Mouse (Mus musculus) MN1 (cell line): ENCODE measurements around the gene Ndufv3.
A peak's percentile ranks its signal among the peaks of the same experiment; 100 is the strongest.

Source experiments
- DNase-seq: peaks from one replicate; pipeline ENCODE4 v3.0.0-alpha.2; 2016; ENCODE audit warnings: low spot score

The Ndufv3 gene

GRCm38 (mm10) chr17:31519946-31520838, at the start of gene Ndufv3, which contains the start of gene Wdr4:
Ndufv3 (plus strand) TSS chr17:31520115.
Wdr4 (minus strand) TSS chr17:31519980.
- peak; percentile 100 for DNase-seq

- DNase-seq: no peak
Observed at GRCm38 (mm10) chr17:31470766-31471418, 49.0 kb upstream of the Ndufv3 start.

- no peak for DNase-seq
Observed at GRCm38 (mm10) chr17:31474388-31474787, 45.5 kb upstream of the Ndufv3 start.

DNA sequence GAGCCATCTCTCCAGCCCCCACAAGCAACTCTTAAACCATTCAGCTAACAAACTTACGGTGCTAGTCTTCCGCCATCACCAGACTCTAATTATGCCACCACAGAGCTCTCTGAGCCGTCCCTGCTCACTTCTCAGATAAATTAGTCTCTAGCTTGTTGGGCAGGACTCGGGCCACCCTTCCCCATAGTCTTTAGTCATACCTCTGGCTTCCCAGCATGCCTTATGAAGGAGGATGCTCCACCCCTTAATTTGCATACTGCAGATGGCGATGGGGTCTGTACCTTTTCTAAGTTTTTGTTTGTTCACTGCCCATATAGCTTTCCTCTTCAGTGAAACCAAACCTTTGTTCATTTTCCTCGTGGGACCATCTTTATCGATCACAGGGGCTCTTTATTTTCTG, 41.3 kb upstream of the Ndufv3 start:
- DNase-seq: no peak

GRCm38 (mm10) chr17:31479108-31479844, 40.6 kb upstream of the Ndufv3 start:
- no peak for DNase-seq

- DNase-seq: no peak
Observed at GRCm38 (mm10) chr17:31486616-31487198, 33.2 kb upstream of the Ndufv3 start.

- DNase-seq: no peak
Observed at GRCm38 (mm10) chr17:31487433-31488060, 32.4 kb upstream of the Ndufv3 start.

- no peak for DNase-seq
Observed at GRCm38 (mm10) chr17:31491355-31491754, 28.6 kb upstream of the Ndufv3 start.

DNA sequence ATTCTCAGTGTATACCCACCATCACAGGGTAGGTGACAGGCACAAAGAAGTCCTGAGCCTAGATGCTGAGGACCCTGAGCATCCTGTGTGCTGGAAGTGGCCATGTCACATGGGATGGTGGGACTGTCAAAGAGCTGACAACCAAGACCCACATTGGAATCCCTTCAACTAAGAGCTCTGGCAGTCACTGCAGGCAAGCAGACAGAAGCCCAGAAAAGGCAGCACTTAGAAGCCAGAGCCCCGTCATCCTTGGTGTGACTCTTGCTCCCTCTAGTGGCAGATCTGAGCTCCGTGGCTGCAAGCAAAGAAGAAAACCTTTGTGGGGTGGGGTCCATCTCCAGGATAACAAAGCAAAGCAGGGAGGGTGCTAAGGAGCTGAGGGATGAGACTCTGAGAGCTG, 27.5 kb upstream of the Ndufv3 start:
- peak; percentile 81 for DNase-seq

- no peak for DNase-seq
Observed at GRCm38 (mm10) chr17:31494989-31495388, 24.9 kb upstream of the Ndufv3 start.

DNA sequence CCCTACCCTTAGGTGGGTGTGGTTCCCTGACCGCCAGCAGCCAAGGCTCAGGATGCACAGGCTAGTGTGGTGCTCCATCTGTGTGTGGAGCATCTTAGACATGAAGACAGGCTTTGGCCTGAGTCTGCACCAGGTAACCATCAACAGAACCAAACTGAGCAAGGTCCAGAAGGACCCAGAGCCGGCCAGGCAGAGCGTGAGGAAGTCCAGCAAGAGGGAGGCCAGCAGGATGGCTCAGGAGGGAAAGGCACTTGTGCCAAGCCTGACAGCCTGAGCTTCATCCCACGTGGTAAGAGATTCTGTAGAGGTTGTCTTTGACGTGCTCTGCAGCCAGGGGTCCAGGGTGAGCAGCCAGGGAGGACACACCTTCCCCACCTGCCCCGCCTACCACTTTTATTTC, 22.2 kb upstream of the Ndufv3 start:
- DNase-seq: no peak

- no peak for DNase-seq
Observed at GRCm38 (mm10) chr17:31499725-31500124, 20.2 kb upstream of the Ndufv3 start.

DNA sequence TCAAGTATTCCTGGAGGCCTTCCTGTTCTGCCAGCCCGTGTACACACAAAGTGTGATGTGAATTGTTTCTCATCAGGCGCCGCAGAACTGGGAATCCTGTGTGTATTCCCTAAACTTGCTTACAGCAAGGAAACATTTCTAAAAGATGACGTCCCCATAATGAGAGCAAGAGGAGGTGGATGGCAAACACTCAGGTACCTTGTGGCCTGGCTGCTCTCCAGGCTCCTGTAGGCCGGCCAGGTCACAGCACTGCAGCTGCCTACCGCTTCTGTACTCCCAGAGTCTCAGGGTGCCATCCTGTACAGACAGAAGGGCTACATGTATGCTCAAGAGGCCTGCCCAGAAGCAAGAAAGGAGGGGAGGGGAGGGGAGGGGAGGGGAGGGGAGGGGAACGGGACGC, 19.5 kb upstream of the Ndufv3 start:
- DNase-seq: no peak

- DNase-seq: no peak
Observed at GRCm38 (mm10) chr17:31500908-31501307, 19.0 kb upstream of the Ndufv3 start.

GRCm38 (mm10) chr17:31502261-31502927, 17.5 kb upstream of the Ndufv3 start:
- DNase-seq: no peak

- DNase-seq: no peak
Observed at GRCm38 (mm10) chr17:31503337-31503736, 16.6 kb upstream of the Ndufv3 start.

DNA sequence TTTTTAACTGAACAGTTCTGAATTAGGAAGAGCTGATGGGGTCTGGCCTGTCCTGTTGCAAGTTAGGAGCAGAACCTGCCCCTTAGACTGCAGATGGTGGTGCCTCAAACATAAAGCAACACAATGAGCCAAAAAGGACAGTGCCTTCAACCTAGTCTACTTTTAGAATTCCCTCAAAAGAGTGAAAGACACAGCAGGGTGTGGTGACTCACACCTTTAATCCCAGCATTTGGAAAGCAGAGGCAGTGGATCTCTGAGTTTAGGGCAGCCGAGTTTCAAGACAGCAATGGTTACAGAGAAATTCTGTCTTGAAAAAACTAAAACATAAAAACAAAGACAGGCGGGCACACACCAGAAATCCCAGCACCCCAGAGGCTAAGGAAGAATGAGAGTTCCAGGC, 16.0 kb upstream of the Ndufv3 start:
- DNase-seq: no peak

- no peak for DNase-seq
Observed at GRCm38 (mm10) chr17:31505013-31505412, 14.9 kb upstream of the Ndufv3 start.

GRCm38 (mm10) chr17:31506282-31506681, 13.6 kb upstream of the Ndufv3 start:
- no peak for DNase-seq

GRCm38 (mm10) chr17:31510944-31511343, 9.0 kb upstream of the Ndufv3 start:
- no peak for DNase-seq
